Mouse (Mus musculus): ENCODE data around the gene Grb2. TPM values are rescaled to one million over a fixed set of nuclear protein-coding genes. Genes with fewer than 3 reads are reported as not detected.

The Grb2 gene
- total RNA-seq, 2 experiments from 2014 or later = 119 to 134 TPM

DNA sequence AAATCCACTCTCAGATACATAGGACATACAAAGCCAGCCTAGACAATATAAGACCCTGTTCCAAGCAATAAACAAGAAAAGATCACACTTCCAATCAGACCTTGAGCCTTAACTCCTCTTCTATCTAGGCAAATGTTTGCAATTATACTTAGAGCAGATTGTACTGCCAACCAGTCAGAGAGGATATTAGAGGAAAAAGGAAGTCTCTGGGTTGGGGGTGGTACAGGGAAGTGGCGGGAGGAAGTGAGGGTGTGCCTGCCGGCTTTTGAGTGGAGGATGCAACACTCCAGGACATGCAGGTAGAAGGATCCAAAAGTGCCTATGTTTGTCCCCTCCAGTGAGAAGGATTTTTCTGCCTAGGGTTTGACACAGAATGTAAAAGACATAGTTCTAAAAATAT, 3.9 kb upstream of the Grb2 start:
- no peak for DNase-seq

DNA sequence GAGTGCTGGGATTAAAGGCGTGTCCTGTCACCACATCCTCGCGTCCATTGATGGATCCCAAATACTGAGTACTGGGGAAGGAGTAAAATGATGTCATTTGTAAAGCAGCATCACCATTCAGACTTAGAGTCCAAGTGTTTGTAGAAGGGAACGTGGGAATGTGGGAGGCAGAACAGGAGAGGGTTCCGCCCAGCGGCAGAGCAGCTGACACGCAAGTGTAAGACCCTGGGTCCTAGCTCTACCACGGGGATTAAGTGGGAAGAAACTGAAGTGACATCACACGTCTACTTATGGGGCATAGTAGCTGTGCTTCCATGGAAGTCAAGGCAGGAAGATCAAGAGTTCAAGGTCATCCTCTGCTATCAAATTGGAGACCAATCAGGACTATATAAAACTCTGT, 2.7 kb upstream of the Grb2 start:
- no peak for DNase-seq

GRCm38 (mm10) chr11:115709829-115710559, 1.6 kb upstream of the Grb2 start:
- DNase-seq = no peak

DNA sequence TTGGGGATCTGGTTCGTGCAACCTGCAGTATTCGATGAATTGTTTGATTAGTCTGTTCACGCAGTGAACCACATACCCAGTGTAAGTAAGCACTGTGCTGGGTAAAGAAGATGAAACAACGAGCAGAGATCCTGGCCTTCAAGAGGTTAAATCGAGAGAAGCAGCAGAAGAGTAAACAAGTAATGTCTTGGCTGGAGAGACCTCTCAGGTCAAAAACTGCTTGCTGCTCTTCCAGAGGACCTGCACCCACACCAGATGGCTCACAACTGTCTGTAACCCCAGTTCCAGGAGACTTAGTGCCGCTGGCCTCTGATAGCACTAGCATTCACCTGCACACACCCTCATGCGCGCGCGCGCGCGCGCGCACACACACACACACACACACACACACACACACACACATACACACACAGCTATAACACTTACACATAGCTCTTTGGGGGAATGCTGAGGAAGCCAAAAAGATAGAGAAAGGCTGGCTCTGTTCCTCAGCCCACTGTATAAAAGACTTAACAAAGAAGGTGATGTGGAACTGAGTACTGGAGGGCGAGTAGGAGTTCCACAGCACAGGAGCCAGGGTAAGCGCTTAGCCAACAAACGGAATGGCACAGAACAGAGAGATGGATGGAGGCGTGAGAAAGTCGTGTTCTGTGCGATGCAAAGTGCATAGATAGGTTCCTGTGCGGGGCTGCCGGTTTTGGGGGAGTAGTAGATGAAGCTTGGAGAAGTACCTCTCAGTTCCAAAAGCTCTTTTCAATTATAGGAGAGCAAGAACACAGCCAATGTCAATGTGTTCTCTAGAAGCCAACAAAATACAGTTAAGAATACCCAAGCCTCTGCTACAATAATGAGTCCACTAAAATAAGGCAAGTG, 795 bp upstream of the Grb2 start:
- no peak for DNase-seq

- peak; percentile 60 for DNase-seq
Measured at GRCm38 (mm10) chr11:115707313-115708208, 836 bp downstream of the Grb2 start.

DNA sequence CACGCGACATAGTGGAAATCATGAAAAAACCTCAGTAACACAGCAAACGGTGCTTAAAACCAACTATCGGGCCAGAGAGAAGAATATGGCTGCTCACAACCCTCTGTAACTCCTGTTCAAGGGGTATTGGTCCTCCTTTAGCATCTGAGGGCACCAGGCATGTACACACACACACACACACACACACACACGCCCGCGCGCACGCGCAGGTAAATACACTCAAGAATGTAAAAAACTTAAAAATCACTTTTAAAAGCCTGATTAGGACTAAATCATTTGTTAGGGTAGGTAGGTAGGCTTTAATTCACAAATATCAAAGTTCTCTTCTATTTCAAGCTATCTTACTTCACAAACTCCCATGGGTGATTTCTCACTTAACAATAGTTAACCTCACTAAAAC, 1.8 kb downstream of the Grb2 start:
- DNase-seq = no peak

GRCm38 (mm10) chr11:115705561-115705960, 2.8 kb downstream of the Grb2 start:
- no peak for DNase-seq

GRCm38 (mm10) chr11:115704648-115705047, 3.7 kb downstream of the Grb2 start:
- no peak for DNase-seq

GRCm38 (mm10) chr11:115703466-115703865, 4.9 kb downstream of the Grb2 start:
- no peak for DNase-seq

GRCm38 (mm10) chr11:115698986-115699728, 9.2 kb downstream of the Grb2 start:
- DNase-seq = peak; percentile 94

DNA sequence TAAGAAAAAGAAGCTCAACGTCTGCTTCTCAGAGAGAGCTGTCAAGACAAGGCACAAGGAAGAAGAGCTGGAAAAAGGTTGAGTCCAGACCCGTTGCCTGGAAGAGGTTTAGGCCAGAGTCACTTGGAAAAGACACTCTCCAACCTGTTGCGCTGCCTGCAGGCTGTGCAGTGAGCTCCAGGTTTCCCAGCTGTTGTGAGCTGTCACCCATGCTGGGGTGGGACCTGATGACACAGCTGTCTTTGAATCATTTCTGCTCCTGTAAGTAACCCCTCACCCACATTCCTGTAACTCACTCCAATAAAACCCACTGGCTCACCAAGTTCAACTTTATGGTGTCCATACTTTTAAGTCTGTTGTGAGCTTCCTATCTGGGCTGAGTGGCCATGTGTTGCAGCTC, 10.7 kb downstream of the Grb2 start:
- DNase-seq = no peak

GRCm38 (mm10) chr11:115697091-115697490, 11.3 kb downstream of the Grb2 start:
- DNase-seq = no peak

- no peak for DNase-seq
Measured at GRCm38 (mm10) chr11:115696471-115696870, 11.9 kb downstream of the Grb2 start.

DNA sequence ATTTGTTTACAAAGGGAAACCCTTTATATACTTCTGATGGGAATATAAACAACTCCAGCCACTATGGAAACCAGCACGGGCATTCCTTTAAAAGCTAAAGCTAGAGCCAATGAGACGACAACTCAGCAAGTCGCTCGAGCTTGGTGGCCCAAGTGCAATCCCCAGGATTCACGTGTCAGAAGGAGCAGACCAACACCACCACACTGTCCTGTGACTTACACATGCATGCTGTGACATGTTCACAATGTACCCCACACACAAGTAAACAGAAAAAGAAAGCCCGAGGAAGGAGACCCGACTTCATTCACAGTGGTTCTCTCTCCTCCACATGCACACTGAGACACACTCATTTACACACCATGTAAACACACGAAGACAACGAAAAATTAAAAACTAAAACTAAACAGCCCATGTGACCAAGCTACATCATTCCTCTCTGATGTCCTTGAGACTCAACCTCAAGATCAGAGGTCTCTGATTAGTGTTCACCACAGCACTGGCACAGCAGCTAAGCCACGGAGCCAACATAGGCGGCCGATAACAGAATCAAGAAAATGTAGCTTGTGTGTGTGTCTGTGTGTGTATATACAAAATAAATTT, 14.3 kb downstream of the Grb2 start:
- no peak for DNase-seq

GRCm38 (mm10) chr11:115692800-115693199, 15.6 kb downstream of the Grb2 start:
- DNase-seq = no peak

- no peak for DNase-seq
Measured at GRCm38 (mm10) chr11:115691976-115692375, 16.4 kb downstream of the Grb2 start.

DNA sequence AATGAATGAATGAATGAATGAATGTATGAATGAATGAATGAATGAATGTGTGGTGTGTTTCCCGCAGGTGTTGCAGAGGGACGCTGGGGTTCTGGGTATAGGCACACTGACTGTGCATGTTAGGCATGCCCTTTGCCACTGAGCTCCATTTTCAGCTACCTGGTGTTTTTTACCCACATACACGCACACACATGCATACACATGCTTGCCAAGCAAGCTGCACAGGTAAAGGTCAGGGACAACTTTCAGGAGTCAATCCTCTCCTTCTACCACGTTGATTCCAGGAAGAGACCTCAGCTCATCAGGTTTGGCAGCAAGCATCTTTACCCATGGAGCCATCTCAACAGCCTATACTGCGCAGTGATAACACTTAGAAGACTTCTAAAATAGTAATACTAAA, 16.9 kb downstream of the Grb2 start:
- DNase-seq = no peak

GRCm38 (mm10) chr11:115691013-115691412, 17.4 kb downstream of the Grb2 start:
- peak; percentile 41 for DNase-seq

GRCm38 (mm10) chr11:115690356-115690755, 18.0 kb downstream of the Grb2 start:
- no peak for DNase-seq

DNA sequence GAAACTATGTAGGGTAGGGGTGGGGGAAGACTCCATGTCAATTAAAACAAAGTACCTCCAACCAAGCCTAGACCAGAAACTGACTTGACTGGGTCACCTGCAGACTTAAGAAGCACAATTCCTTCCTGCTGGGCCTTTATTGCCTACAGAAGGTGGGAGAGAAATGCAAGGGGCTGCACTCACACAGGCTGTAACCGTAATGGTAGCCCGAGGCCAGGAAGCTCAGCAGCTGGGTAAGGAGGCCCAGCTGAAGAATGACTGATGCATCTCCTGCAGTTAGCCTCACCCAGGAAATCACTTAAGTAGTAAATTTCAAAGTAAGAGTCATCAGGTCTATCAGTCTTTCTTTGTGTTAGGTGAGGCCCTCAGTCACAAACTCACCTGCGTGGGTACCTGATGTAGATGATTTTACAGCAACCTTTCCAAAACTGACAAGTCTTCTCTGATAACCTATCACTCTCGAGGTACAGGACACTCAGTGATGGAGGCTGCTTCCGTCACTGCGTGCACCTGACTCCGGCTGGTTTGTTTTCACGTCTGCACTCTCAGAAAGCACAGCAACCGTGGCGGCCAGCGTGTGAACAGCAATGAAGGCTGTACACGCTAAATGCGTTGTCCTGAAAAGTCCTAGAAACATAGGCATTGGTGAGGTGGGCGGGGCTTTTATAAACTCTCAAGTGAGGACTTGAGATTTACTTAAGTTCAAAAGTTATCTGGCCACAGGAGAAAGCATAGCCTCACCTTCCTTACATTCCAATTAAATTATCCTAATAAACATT, 19.1 kb downstream of the Grb2 start:
- no peak for DNase-seq

- DNase-seq = no peak
Measured at GRCm38 (mm10) chr11:115686369-115686768, 22.0 kb downstream of the Grb2 start.
